Mouse (Mus musculus) right cerebral cortex, postnatal 10 days (tissue): Measurements from ENCODE around the gene Syt2.

Experiments
- DNase-seq, 2 experiments: peaks; one replicate each; pipeline ENCODE4 v3.0.0; 2021; ENCODE audit warnings: low spot score in 2 of 2

The Syt2 gene

GRCm38 (mm10) chr1:134741946-134742661 is 95.6 kb downstream of the Syt2 start:
- no peak for DNase-seq

- DNase-seq, result no peak
Measured at GRCm38 (mm10) chr1:134745648-134746047, 99.2 kb downstream of the Syt2 start.

GRCm38 (mm10) chr1:134747236-134748174 is 101.0 kb downstream of the Syt2 start:
- DNase-seq, result no peak

- DNase-seq, result no peak
Measured at GRCm38 (mm10) chr1:134749889-134750288, 103.4 kb downstream of the Syt2 start.

GRCm38 (mm10) chr1:134752447-134752846 is 106.0 kb downstream of the Syt2 start:
- DNase-seq, result no peak

- no peak for DNase-seq
Measured at GRCm38 (mm10) chr1:134753751-134754630, 107.5 kb downstream of the Syt2 start.

GRCm38 (mm10) chr1:134754818-134755217 is 108.3 kb downstream of the Syt2 start:
- DNase-seq, result no peak

- no peak for DNase-seq
Measured at GRCm38 (mm10) chr1:134755548-134756189, 109.2 kb downstream of the Syt2 start.

- peak in 1 of 2 experiments; percentile 51 for DNase-seq
Measured at GRCm38 (mm10) chr1:134756190-134756873, 109.9 kb downstream of the Syt2 start.

- no peak for DNase-seq
Measured at GRCm38 (mm10) chr1:134757230-134757629, 110.8 kb downstream of the Syt2 start.

GRCm38 (mm10) chr1:134759133-134759532 is 112.7 kb downstream of the Syt2 start:
- DNase-seq, result no peak

GRCm38 (mm10) chr1:134760642-134761041 is 114.2 kb downstream of the Syt2 start:
- DNase-seq, result no peak

GRCm38 (mm10) chr1:134761534-134761933 is 115.1 kb downstream of the Syt2 start:
- no peak for DNase-seq

- no peak for DNase-seq
Measured at GRCm38 (mm10) chr1:134763250-134763649, 116.8 kb downstream of the Syt2 start.

- DNase-seq, result no peak
Measured at GRCm38 (mm10) chr1:134763776-134764438, 117.4 kb downstream of the Syt2 start.

- no peak for DNase-seq
Measured at GRCm38 (mm10) chr1:134764831-134765458, 118.5 kb downstream of the Syt2 start.

- DNase-seq, result no peak
Measured at GRCm38 (mm10) chr1:134766448-134766847, 120.0 kb downstream of the Syt2 start.

- DNase-seq, result no peak
Measured at GRCm38 (mm10) chr1:134770312-134770711, 123.8 kb downstream of the Syt2 start.

GRCm38 (mm10) chr1:134771353-134771752 is 124.9 kb downstream of the Syt2 start:
- DNase-seq, result no peak

GRCm38 (mm10) chr1:134771999-134772398 is 125.5 kb downstream of the Syt2 start:
- no peak for DNase-seq
